Mouse (Mus musculus): ENCODE measurements around the gene Vmn1r125.
"Not testable (repeated sequence)": the region's sequence is repeated elsewhere in the genome, so short reads cannot be mapped to it uniquely, and the experiment has no call there.

DNA sequence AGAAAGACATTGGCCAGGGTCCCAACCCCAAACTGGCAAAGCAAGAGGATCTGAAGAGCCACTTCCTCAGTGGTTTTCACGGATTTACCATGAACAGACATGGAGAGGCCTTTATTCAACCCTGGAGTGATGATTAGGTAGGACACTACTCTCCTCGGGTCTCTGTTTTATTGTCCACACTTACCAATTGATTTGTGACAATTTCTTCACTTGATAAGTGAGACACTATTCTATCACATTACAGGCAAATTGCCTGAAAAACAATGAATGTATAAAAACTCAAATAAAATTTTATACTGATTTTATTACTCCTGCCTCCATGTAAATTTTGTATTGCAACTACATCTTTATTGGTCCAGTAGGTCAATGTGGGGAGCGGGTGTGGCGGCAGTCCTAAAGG is 11.5 kb upstream of the Vmn1r125 start, which contains the start of gene Vmn1r124:
- TF ChIP-seq CTCF (IDR thresholded peaks at IDR 0.05; ENCODE audit: borderline replicate concordance, insufficient read depth, low read depth, low read length); POLR2A (IDR thresholded peaks at IDR 0.05; ENCODE audit: borderline replicate concordance, insufficient read depth, low read length): not testable (repeated sequence)

Data from cerebellum, adult 2 months (tissue).